Mouse (Mus musculus) midbrain, embryonic 11.5 days (tissue): ENCODE data around the gene Nqo2. TPM values are rescaled to one million over a fixed set of nuclear protein-coding genes. Genes with fewer than 3 reads are reported as not detected.

Source experiments
- ATAC-seq: fragments of 200-750 bp; cut with Nextera tagmentation; 2 replicates; pipeline ENCODE4 v1.8.0; 2017; ENCODE audit warnings: moderate TSS enrichment, moderate library complexity; ENCODE audit not compliant: low FRiP score
- DNase-seq: peaks from one replicate; pipeline ENCODE4 v3.0.0; 2015; ENCODE audit warnings: low spot score; ENCODE audit errors: missing footprints
- H3K27ac ChIP-seq: fragments of 300-500 bp; sonication (generic); 2 replicates; pipeline ENCODE4 v1.5.1; 2014; ENCODE audit warnings: low read depth, low read length
- H3K27me3 ChIP-seq: fragments of 300-500 bp; sonication (generic); 2 replicates; pipeline ENCODE4 v1.6.1; 2014; ENCODE audit warnings: mild to moderate bottlenecking, low read length, moderate library complexity, mixed read lengths; ENCODE audit not compliant: control insufficient read depth, insufficient read depth
- H3K36me3 ChIP-seq: fragments of 300-500 bp; sonication (generic); 2 replicates; pipeline ENCODE4 v1.6.1; 2014; ENCODE audit warnings: mild to moderate bottlenecking, low read length, moderate library complexity, mixed read lengths; ENCODE audit not compliant: control insufficient read depth, insufficient read depth
- H3K4me1 ChIP-seq: fragments of 300-500 bp; sonication (generic); 2 replicates; pipeline ENCODE4 v1.6.1; 2014; ENCODE audit warnings: low read length; ENCODE audit not compliant: control insufficient read depth, insufficient read depth
- H3K4me2 ChIP-seq: fragments of 300-500 bp; sonication (generic); 2 replicates; pipeline ENCODE4 v1.6.1; 2014; ENCODE audit warnings: mild to moderate bottlenecking, moderate library complexity
- H3K4me3 ChIP-seq: fragments of 300-500 bp; sonication (generic); 2 replicates; pipeline ENCODE4 v1.5.1; 2014; ENCODE audit warnings: low read depth, low read length
- H3K9ac ChIP-seq: fragments of 300-500 bp; sonication (generic); 2 replicates; pipeline ENCODE4 v1.6.1; 2014; ENCODE audit warnings: low read length
- H3K9me3 ChIP-seq: fragments of 300-500 bp; sonication (generic); 2 replicates; pipeline ENCODE4 v1.6.1; 2016; ENCODE audit warnings: low read length; ENCODE audit not compliant: control insufficient read depth
- WGBS: fragments of 180-500 bp; shearing (Covaris S2); extraction: QIAGEN DNeasy Blood & Tissue Kit; methylation state at CpG from one replicate; pipeline ENCODE4 v1.1.7; 2014; 5-methylcytosine and 5-hydroxymethylcytosine counted together
- polyA plus RNA-seq: library from polyadenylated mRNA; unstranded; fragments of >200 nt; fragmentation: Nextera tagmentation; extraction: Ambion mirVana; gene quantifications from 2 replicates; pipeline ENCODE4 v1.2.1, GENCODE M21; 2014

Gene Nqo2
- polyA plus RNA-seq, 1 experiment from 2014 or later, result 18.7 TPM

DNA sequence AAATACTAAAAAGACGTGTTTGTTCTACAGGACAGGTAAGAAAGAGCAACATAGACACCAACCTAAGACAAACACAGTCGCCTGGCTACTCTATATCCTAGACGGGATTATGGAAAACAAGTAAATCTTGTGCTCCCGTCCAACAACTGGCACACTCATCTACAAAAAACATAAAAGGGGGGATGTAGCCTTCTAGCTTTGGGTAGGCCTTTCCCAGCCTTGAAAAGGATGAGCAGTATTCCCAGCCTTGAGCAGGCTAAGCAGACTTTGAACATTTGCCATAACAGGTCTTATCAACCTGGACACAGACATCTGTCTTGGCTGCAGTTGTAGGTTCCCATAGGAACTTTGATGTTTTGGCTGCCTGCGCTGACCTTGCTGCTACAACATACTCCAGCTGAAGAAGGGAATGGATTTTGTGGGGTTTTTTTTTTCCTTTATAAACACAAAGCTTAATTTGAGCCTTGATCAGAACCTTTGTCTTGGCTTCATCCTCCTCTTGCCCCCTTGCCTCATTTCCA lies 23.1 kb upstream of the Nqo2 start:
- H3K4me2 ChIP-seq, result no peak overlapping the region
- WGBS, result 83% methylated on average over 5 of the region's 5 CpGs
- H3K36me3 ChIP-seq, result no peaks in the 10 kb centered on the region

GRCm38 (mm10) chr13:33942212-33942779 lies 22.2 kb upstream of the Nqo2 start:
- DNase-seq (peak; percentile 88), ATAC-seq (no peak)
- 40% methylated on average over 4 of the region's 4 CpGs for WGBS
- Histone ChIP-seq H3K36me3 (no peaks in the 10 kb centered on the region), H3K27ac (no peak overlapping the region), H3K4me3 (no peak overlapping the region), H3K4me2 (no peak overlapping the region), H3K4me1 (no peaks in the 10 kb centered on the region), H3K9me3 (no peaks in the 10 kb centered on the region), H3K9ac (no peak overlapping the region), H3K27me3 (no peaks in the 10 kb centered on the region)

More for the DNA sequence above, 23.1 kb upstream of the Nqo2 start:
- no peaks in the 10 kb centered on the region for H3K27me3 ChIP-seq
- H3K27ac ChIP-seq, result no peak overlapping the region
- H3K4me3 ChIP-seq, result no peak overlapping the region
- ATAC-seq (no peak), DNase-seq (no peak)
- H3K4me1 ChIP-seq, result no peaks in the 10 kb centered on the region
- H3K9ac ChIP-seq, result no peak overlapping the region
- no peaks in the 10 kb centered on the region for H3K9me3 ChIP-seq

DNA sequence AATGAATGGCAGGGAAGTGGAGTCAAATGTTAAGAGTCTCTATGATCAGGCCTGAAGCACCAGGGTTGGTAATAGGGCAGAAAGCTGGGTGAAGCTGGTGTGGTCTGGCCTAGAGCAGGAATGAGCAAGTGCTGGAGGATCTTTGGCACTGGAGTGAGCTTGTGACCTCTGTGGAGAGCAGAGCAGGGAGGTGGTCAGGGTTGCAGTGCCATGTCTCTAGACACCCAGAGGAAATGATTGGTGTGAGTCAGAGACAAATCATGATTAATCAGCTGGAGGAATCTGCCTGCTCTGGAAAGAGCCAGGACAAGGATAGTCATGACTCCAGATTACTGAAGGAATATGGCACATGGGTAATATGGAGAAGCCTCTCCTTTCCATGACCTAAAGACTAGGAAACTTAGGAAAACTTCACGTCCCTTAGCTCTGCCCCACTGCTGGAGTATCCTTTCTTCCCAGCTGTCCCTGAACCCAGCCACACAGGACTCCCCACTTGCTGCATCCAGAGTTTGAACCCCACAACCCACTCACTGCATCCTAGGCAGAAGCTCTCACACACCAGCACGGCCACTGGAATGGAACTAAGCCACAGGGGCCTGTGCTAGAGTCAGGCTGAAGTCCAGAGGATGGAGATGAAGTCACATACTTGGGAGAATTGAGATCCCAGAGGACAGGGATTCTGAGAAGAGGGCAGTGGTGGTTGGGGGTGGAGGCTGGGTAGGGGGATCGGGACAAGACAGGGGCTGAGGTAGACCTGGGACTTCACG lies 13.0 kb upstream of the Nqo2 start:
- Histone ChIP-seq H3K36me3 (no peaks in the 10 kb centered on the region), H3K27ac (no peak overlapping the region), H3K27me3 (no peaks in the 10 kb centered on the region), H3K4me2 (no peak overlapping the region), H3K4me1 (no peaks in the 10 kb centered on the region), H3K4me3 (no peak overlapping the region), H3K9me3 (no peaks in the 10 kb centered on the region), H3K9ac (no peak overlapping the region)
- 79% methylated on average over 4 of the region's 4 CpGs for WGBS
- DNase-seq (no peak), ATAC-seq (no peak)

- Histone ChIP-seq H3K9ac (no peak overlapping the region), H3K36me3 (no peaks in the 10 kb centered on the region), H3K4me2 (no peak overlapping the region)
Observed at GRCm38 (mm10) chr13:33952075-33952449, 12.4 kb upstream of the Nqo2 start.

GRCm38 (mm10) chr13:33952947-33953346 lies 11.5 kb upstream of the Nqo2 start:
- Histone ChIP-seq H3K4me2 (no peak overlapping the region), H3K27me3 (no peaks in the 10 kb centered on the region), H3K4me3 (no peak overlapping the region), H3K4me1 (no peaks in the 10 kb centered on the region), H3K36me3 (no peaks in the 10 kb centered on the region), H3K9me3 (no peaks in the 10 kb centered on the region), H3K27ac (no peak overlapping the region), H3K9ac (no peak overlapping the region)
- DNase-seq, result no peak
- 92% methylated on average over 2 of the region's 2 CpGs for WGBS
- ATAC-seq, result no peak

More at GRCm38 (mm10) chr13:33952075-33952449, 12.4 kb upstream of the Nqo2 start:
- 62% methylated on average over 1 of the region's 1 CpGs for WGBS
- no peaks in the 10 kb centered on the region for H3K9me3 ChIP-seq
- ATAC-seq (no peak), DNase-seq (no peak)
- no peaks in the 10 kb centered on the region for H3K4me1 ChIP-seq
- no peaks in the 10 kb centered on the region for H3K27me3 ChIP-seq
- H3K27ac ChIP-seq, result no peak overlapping the region
- no peak overlapping the region for H3K4me3 ChIP-seq

- H3K27ac ChIP-seq, result no peak overlapping the region
- 39% methylated on average over 6 of the region's 6 CpGs for WGBS
Observed at GRCm38 (mm10) chr13:33956571-33957421, 7.7 kb upstream of the Nqo2 start.

GRCm38 (mm10) chr13:33959771-33960170 lies 4.7 kb upstream of the Nqo2 start:
- Histone ChIP-seq H3K4me2 (no peak overlapping the region), H3K36me3 (no peaks in the 10 kb centered on the region), H3K27ac (no peak overlapping the region), H3K4me3 (no peak overlapping the region), H3K9ac (no peak overlapping the region), H3K27me3 (no peaks in the 10 kb centered on the region), H3K4me1 (no peaks in the 10 kb centered on the region), H3K9me3 (no peaks in the 10 kb centered on the region)
- DNase-seq (no peak), ATAC-seq (no peak)
- 92% methylated on average over 2 of the region's 2 CpGs for WGBS

More at GRCm38 (mm10) chr13:33956571-33957421, 7.7 kb upstream of the Nqo2 start:
- Histone ChIP-seq H3K4me2 (no peak overlapping the region), H3K4me1 (no peaks in the 10 kb centered on the region), H3K9ac (no peak overlapping the region), H3K9me3 (no peaks in the 10 kb centered on the region), H3K4me3 (no peak overlapping the region), H3K36me3 (no peaks in the 10 kb centered on the region), H3K27me3 (no peaks in the 10 kb centered on the region)
- ATAC-seq, result peak; percentile 57; the same call in 1 of the 2 replicates
- peak; percentile 93 for DNase-seq

GRCm38 (mm10) chr13:33965056-33966024 lies 853 bp downstream of the Nqo2 start:
- Histone ChIP-seq H3K9ac (peak overlapping the region; percentile 68), H3K27ac (no peak overlapping the region; the same call in 1 of the 2 replicates), H3K36me3 (no peaks in the 10 kb centered on the region), H3K4me3 (peak overlapping the region; percentile 49), H3K4me2 (peak overlapping the region; percentile 69), H3K27me3 (no peaks in the 10 kb centered on the region), H3K4me1 (peaks cover 8% of the 10 kb centered on the region; the same call in 1 of the 2 replicates), H3K9me3 (no peaks in the 10 kb centered on the region)
- ATAC-seq, result peak; percentile 38; the same call in 1 of the 2 replicates
- 25% methylated on average over 14 of the region's 14 CpGs for WGBS
- peak; percentile 93 for DNase-seq
